Mouse (Mus musculus): ENCODE results near the gene Dnajc11. TPM values are rescaled to one million over a fixed set of nuclear protein-coding genes. Genes with fewer than 3 reads are reported as not detected.

Gene Dnajc11
- 113 and 121 TPM in 2 replicates for polyA plus RNA-seq (2016; fragmentation: Nextera tagmentation; extraction: Ambion mirVana)

- Histone ChIP-seq H3K4me1 (peaks cover 26% of the 10 kb centered on the region), H3K4me3 (peak within 1 kb of the TSS; percentile 100), H3K36me3 (replicated peaks) (peaks cover 22% of the 10 kb centered on the region), H3K9me3 (no peaks in the 10 kb centered on the region), H3K27ac (replicated peaks) (peak within 1 kb of the TSS; percentile 97), H3K27me3 (replicated peaks; ENCODE audit: low read depth, poor library complexity, severe bottlenecking) (no peaks in the 10 kb centered on the region)
- peak; percentile 95 for DNase-seq (ENCODE audit: low spot score)
- WGBS: under 1% methylated on average over 83 of the region's 83 CpGs
Observed at GRCm38 (mm10) chr4:151933505-151934214, at the start of gene Dnajc11. TSS of gene Dnajc11 (plus strand) at chr4:151933691.

GRCm38 (mm10) chr4:151893241-151893640 is 40.2 kb upstream of the Dnajc11 start:
- H3K4me1 ChIP-seq: no peaks in the 10 kb centered on the region; the same call in 1 of the 2 replicates
- 0 out of 2 replicates have a peak, but pooled peaks cover 7% of the 10 kb centered on the region for H3K9me3 ChIP-seq
- 79% methylated on average over 6 of the region's 6 CpGs for WGBS
- no peaks in the 10 kb centered on the region for H3K27me3 ChIP-seq (replicated peaks; ENCODE audit: low read depth, poor library complexity, severe bottlenecking)
- DNase-seq (ENCODE audit: low spot score): no peak
- no peak overlapping the region for H3K4me3 ChIP-seq
- no peaks in the 10 kb centered on the region for H3K36me3 ChIP-seq (replicated peaks)
- no peak overlapping the region for H3K27ac ChIP-seq (replicated peaks)

DNA sequence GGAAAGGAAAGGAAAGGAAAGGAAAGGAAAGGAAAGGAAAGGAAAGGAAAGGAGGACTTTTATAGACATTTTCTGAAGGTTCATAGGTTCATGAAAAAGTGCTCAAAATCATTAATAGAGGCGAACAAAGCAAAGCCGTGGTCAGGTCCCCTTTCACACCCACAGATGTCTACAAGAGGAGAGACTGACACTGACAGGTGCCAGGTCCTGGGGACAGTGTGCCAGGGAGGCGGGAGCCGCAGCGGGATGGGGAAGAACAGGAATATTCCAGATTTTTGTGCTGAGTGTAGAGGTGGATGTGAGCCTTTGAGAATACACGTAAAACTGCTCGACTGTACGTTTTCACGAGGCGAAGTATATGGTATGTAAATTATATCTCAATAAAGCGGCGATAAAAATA is 38.6 kb upstream of the Dnajc11 start:
- no peak overlapping the region for H3K4me3 ChIP-seq
- no peaks in the 10 kb centered on the region for H3K27me3 ChIP-seq (replicated peaks; ENCODE audit: low read depth, poor library complexity, severe bottlenecking)
- DNase-seq (ENCODE audit: low spot score): no peak
- WGBS: 93% methylated on average over 12 of the region's 12 CpGs
- 0 out of 2 replicates have a peak, but pooled peaks cover 7% of the 10 kb centered on the region for H3K9me3 ChIP-seq
- no peaks in the 10 kb centered on the region for H3K36me3 ChIP-seq (replicated peaks)
- H3K27ac ChIP-seq (replicated peaks): no peak overlapping the region
- H3K4me1 ChIP-seq: no peaks in the 10 kb centered on the region; the same call in 1 of the 2 replicates

- WGBS: 84% methylated on average over 7 of the region's 7 CpGs
- Histone ChIP-seq H3K4me1 (no peaks in the 10 kb centered on the region; the same call in 1 of the 2 replicates), H3K27me3 (replicated peaks; ENCODE audit: low read depth, poor library complexity, severe bottlenecking) (no peaks in the 10 kb centered on the region), H3K4me3 (no peak overlapping the region), H3K36me3 (replicated peaks) (no peaks in the 10 kb centered on the region), H3K9me3 (0 out of 2 replicates have a peak, but pooled peaks cover 7% of the 10 kb centered on the region), H3K27ac (replicated peaks) (no peak overlapping the region)
- no peak for DNase-seq (ENCODE audit: low spot score)
Observed at GRCm38 (mm10) chr4:151895624-151896023, 37.9 kb upstream of the Dnajc11 start.

DNA sequence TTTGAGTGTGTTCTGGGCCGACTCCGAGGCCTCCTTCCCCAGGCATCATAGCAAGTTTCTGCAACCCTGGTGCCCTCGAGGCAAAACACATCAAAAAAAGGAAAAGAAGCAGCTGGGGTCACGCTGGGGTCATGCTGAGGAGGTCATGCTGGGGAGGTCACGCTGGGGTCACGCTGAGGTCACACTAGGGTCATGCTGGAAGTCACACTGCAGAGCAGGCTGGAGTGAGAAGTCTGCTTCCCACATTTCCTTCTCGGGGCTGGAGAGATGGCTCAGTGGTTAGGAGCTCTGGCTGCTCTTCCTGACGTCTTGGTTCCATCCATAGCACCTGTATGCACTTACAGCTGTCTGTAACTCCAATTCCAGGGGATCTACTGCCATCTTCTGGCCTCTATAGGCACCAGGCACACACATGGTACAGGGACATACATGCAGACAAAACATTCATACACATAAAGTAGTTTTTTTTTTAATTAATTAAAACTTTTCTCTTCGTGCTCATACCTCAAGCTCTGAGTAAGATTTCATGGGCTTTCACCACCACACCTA is 36.3 kb upstream of the Dnajc11 start:
- Histone ChIP-seq H3K27ac (replicated peaks) (no peak overlapping the region), H3K27me3 (replicated peaks; ENCODE audit: low read depth, poor library complexity, severe bottlenecking) (no peaks in the 10 kb centered on the region), H3K4me3 (no peak overlapping the region), H3K4me1 (no peaks in the 10 kb centered on the region; the same call in 1 of the 2 replicates), H3K36me3 (replicated peaks) (no peaks in the 10 kb centered on the region), H3K9me3 (0 out of 2 replicates have a peak, but pooled peaks cover 7% of the 10 kb centered on the region)
- no peak for DNase-seq (ENCODE audit: low spot score)
- WGBS: 57% methylated on average over 9 of the region's 9 CpGs

DNA sequence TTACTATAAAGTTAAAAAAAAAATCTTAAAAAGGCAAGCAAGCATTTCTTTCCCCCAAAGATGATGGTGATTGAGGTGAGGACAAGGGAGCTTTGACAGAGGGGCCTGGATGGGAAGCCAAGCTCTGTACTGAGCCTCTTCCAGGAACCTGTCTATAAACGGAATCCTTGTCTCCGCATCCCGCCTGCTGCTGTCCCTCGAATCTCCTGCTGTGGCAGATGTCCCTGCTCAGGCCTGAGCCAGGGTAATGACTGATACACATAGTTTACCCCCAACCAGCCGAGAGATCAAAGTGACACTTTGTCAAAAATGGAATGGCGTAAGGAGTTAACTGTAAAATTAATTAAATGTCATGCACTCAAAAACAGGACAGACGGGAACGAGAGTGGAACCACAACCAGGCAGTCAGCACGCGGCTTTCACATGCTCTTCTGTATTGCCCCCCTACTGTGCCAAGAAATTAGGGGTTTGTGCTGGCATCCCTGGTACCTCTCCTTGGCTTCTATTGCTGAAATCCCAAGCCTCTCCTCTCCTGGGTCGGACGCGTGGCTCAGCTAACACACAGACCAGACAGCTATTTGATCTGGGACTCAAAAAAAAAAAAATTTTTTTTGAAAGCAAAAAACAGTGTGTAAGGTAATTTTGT is 34.8 kb upstream of the Dnajc11 start:
- DNase-seq (ENCODE audit: low spot score): no peak
- no peak overlapping the region for H3K27ac ChIP-seq (replicated peaks)
- H3K4me1 ChIP-seq: no peaks in the 10 kb centered on the region; the same call in 1 of the 2 replicates
- H3K36me3 ChIP-seq (replicated peaks): no peaks in the 10 kb centered on the region
- WGBS: 57% methylated on average over 13 of the region's 13 CpGs
- H3K27me3 ChIP-seq (replicated peaks; ENCODE audit: low read depth, poor library complexity, severe bottlenecking): no peaks in the 10 kb centered on the region
- no peak overlapping the region for H3K4me3 ChIP-seq
- 0 out of 2 replicates have a peak, but pooled peaks cover 7% of the 10 kb centered on the region for H3K9me3 ChIP-seq

DNA sequence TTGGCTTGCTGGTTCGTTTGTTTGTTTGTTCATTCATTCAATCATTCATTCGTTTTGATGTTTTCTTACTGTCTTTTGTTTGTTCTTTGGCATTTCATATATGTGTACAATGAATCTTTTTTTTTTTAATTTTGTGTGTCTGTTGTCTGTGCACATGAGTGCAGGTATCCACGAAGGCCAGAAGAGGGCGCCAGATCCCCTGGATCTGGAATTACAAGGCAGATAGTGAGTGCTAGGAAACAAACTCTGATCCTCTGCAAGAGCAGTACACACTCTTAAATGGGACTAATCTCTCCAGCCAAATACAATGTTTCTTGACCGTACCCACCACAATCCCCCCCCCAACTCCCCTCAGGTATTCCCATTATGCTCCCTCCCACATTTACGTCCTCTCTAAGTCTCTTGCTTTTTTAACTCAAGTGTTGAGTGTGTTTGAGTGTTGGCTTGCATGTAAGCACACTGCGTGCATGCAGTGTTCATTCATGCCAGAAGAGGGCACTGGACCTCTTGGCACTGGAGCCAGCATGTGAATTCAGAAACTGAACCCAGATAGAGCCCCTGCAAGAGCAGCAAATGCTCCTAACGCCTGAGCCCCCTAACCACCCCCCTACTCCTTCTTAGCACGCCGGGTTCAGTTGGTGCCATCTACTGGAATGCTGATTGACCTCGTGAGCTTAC is 33.6 kb upstream of the Dnajc11 start:
- Histone ChIP-seq H3K9me3 (0 out of 2 replicates have a peak, but pooled peaks cover 7% of the 10 kb centered on the region), H3K4me1 (no peaks in the 10 kb centered on the region; the same call in 1 of the 2 replicates), H3K36me3 (replicated peaks) (no peaks in the 10 kb centered on the region), H3K4me3 (no peak overlapping the region), H3K27me3 (replicated peaks; ENCODE audit: low read depth, poor library complexity, severe bottlenecking) (no peaks in the 10 kb centered on the region; the same call in 1 of the 2 replicates), H3K27ac (replicated peaks) (no peak overlapping the region)
- 71% methylated on average over 11 of the region's 11 CpGs for whole genome bisulfite sequencing
- DNase-seq (ENCODE audit: low spot score): no peak

DNA sequence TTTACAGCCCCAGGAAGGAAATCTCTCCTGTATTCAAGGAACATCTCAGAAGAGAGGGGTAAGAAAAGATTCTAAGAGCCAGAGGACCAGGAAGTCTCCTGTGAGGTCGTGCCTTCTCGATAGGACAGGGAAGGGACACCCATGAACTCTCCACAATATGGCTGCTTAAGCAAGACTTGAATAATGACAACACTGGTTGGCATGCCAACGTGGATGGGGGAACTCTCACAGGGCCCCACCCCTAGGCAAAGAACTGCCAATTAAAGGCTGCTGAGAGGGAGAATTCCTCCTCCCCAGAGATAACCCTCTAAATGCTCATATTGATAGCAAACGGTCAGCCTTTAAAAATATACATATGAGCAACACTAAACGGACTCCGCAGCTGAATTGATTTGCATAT is 32.8 kb upstream of the Dnajc11 start:
- Histone ChIP-seq H3K36me3 (replicated peaks) (no peaks in the 10 kb centered on the region), H3K27me3 (replicated peaks; ENCODE audit: low read depth, poor library complexity, severe bottlenecking) (peaks cover 7% of the 10 kb centered on the region; the same call in 1 of the 2 replicates), H3K4me1 (no peaks in the 10 kb centered on the region; the same call in 1 of the 2 replicates), H3K27ac (replicated peaks) (no peak overlapping the region), H3K4me3 (no peak overlapping the region), H3K9me3 (0 out of 2 replicates have a peak, but pooled peaks cover 2% of the 10 kb centered on the region)
- 80% methylated on average over 6 of the region's 6 CpGs for WGBS
- DNase-seq (ENCODE audit: low spot score): no peak

- Histone ChIP-seq H3K4me1 (peaks cover under 1% of the 10 kb centered on the region), H3K27me3 (replicated peaks; ENCODE audit: low read depth, poor library complexity, severe bottlenecking) (peaks cover 11% of the 10 kb centered on the region; the same call in 1 of the 2 replicates), H3K27ac (replicated peaks) (no peak overlapping the region), H3K9me3 (no peaks in the 10 kb centered on the region), H3K4me3 (no peak overlapping the region), H3K36me3 (replicated peaks) (no peaks in the 10 kb centered on the region)
- WGBS: 67% methylated on average over 11 of the region's 11 CpGs
- DNase-seq (ENCODE audit: low spot score): no peak
Observed at GRCm38 (mm10) chr4:151901422-151901821, 32.1 kb upstream of the Dnajc11 start.

GRCm38 (mm10) chr4:151902046-151902688 is 31.3 kb upstream of the Dnajc11 start:
- 84% methylated on average over 17 of the region's 17 CpGs for WGBS

GRCm38 (mm10) chr4:151902689-151903241 is 30.7 kb upstream of the Dnajc11 start:
- H3K27me3 ChIP-seq (replicated peaks; ENCODE audit: low read depth, poor library complexity, severe bottlenecking): peaks cover 18% of the 10 kb centered on the region

More at GRCm38 (mm10) chr4:151902046-151902688, 31.3 kb upstream of the Dnajc11 start:
- Histone ChIP-seq H3K4me3 (no peak overlapping the region), H3K36me3 (replicated peaks) (no peaks in the 10 kb centered on the region), H3K27me3 (replicated peaks; ENCODE audit: low read depth, poor library complexity, severe bottlenecking) (peaks cover 15% of the 10 kb centered on the region), H3K27ac (replicated peaks) (no peak overlapping the region), H3K4me1 (peaks cover 8% of the 10 kb centered on the region), H3K9me3 (no peaks in the 10 kb centered on the region)
- no peak for DNase-seq (ENCODE audit: low spot score)

More at GRCm38 (mm10) chr4:151902689-151903241, 30.7 kb upstream of the Dnajc11 start:
- no peaks in the 10 kb centered on the region for H3K9me3 ChIP-seq
- 56% methylated on average over 14 of the region's 14 CpGs for WGBS
- H3K4me1 ChIP-seq: peaks cover 11% of the 10 kb centered on the region
- no peak overlapping the region for H3K27ac ChIP-seq (replicated peaks)
- H3K36me3 ChIP-seq (replicated peaks): no peaks in the 10 kb centered on the region
- DNase-seq (ENCODE audit: low spot score): no peak
- H3K4me3 ChIP-seq: no peak overlapping the region
